Mouse (Mus musculus) MEL (cell line): ENCODE measurements around the gene Slc39a1. TPM values are rescaled to one million over a fixed set of nuclear protein-coding genes. Genes with fewer than 3 reads are reported as not detected.
A peak's percentile ranks its signal among the peaks of the same experiment; 100 is the strongest.

Experiments
- DNase-seq: peaks from one replicate; pipeline ENCODE4 v3.0.0; 2011; ENCODE audit warnings: low read depth, low spot score
- H3K27ac ChIP-seq: 2 replicates; pipeline ENCODE4 v1.5.1; 2012; ENCODE audit warnings: low read depth, mild to moderate bottlenecking, control low read depth, low read length, moderate library complexity; ENCODE audit not compliant: control insufficient read depth
- H3K27me3 ChIP-seq, 2 experiments: fragments of 150-350 bp in 1 of 2; sonication (generic) in 1 of 2; 2 replicates each; pipeline ENCODE4 v1.6.1; 2012; ENCODE audit warnings: low read length in 2 of 2, mild to moderate bottlenecking in 2 of 2, improper control_type of control experiment in 1 of 2, moderate library complexity in 1 of 2; ENCODE audit not compliant: insufficient read depth in 2 of 2, control insufficient read depth in 1 of 2
- H3K36me3 ChIP-seq, 2 experiments: 2 replicates each; pipeline ENCODE4 v1.6.1; 2012 to 2014; ENCODE audit warnings: low read length in 2 of 2, improper control_type of control experiment in 1 of 2, inconsistent platforms in 1 of 2, mild to moderate bottlenecking in 1 of 2; ENCODE audit not compliant: insufficient read depth in 2 of 2, control insufficient read depth in 1 of 2
- H3K4me1 ChIP-seq, 2 experiments: fragments of 150-350 bp in 1 of 2; sonication (generic) in 1 of 2; 2 replicates each; pipeline ENCODE4 v1.6.1; 2012; ENCODE audit warnings: low read length in 2 of 2, improper control_type of control experiment in 1 of 2, mild to moderate bottlenecking in 1 of 2; ENCODE audit not compliant: insufficient read depth in 2 of 2, control insufficient read depth in 1 of 2
- H3K4me3 ChIP-seq, 2 experiments: fragments of 150-350 bp in 1 of 2; sonication (generic) in 1 of 2; 2 replicates each; pipeline ENCODE4 v1.5.1; 2012; ENCODE audit warnings: low read depth in 2 of 2, low read length in 2 of 2, mild to moderate bottlenecking in 2 of 2, moderate library complexity in 2 of 2, control low read depth in 1 of 2, improper control_type of control experiment in 1 of 2; ENCODE audit not compliant: control insufficient read depth in 1 of 2, insufficient read depth in 1 of 2
- H3K79me2 ChIP-seq: 2 replicates; pipeline ENCODE4 v1.6.1; 2012; ENCODE audit warnings: mild to moderate bottlenecking, low read length, moderate library complexity; ENCODE audit not compliant: control insufficient read depth, poor library complexity, insufficient read depth
- H3K9ac ChIP-seq: 2 replicates; pipeline ENCODE4 v1.6.1; 2012; ENCODE audit warnings: low read depth, mild to moderate bottlenecking, control low read depth, low read length, moderate library complexity; ENCODE audit not compliant: control insufficient read depth, poor library complexity, severe bottlenecking
- H3K9me3 ChIP-seq: fragments of 150-350 bp; sonication (generic); replicated peaks from 2 replicates; pipeline ENCODE4 v1.6.1; 2012; ENCODE audit warnings: mild to moderate bottlenecking, low read length, improper control_type of control experiment, moderate library complexity; ENCODE audit not compliant: insufficient read depth
- BHLHE40 ChIP-seq: IDR thresholded peaks from 2 replicates; pipeline ENCODE4 v1.6.1; 2012; ENCODE audit warnings: low read depth, mild to moderate bottlenecking, inconsistent platforms, low read length, improper control_type of control experiment, borderline replicate concordance
- CHD1 ChIP-seq: IDR thresholded peaks from 2 replicates; pipeline ENCODE4 v1.6.1; 2012; ENCODE audit warnings: low read depth, mild to moderate bottlenecking, inconsistent platforms, low read length, improper control_type of control experiment
- ELF1 ChIP-seq: IDR thresholded peaks from 2 replicates; pipeline ENCODE4 v1.6.1; 2014; ENCODE audit warnings: low read depth, mild to moderate bottlenecking, inconsistent platforms, low read length, improper control_type of control experiment, moderate library complexity
- EP300 ChIP-seq, 2 experiments: IDR thresholded peaks; 2 replicates each; pipeline ENCODE4 v1.6.1; 2011; ENCODE audit warnings: improper control_type of control experiment in 2 of 2, low read length in 2 of 2, low read depth in 1 of 2, mild to moderate bottlenecking in 1 of 2
- ETS1 ChIP-seq: IDR thresholded peaks from 2 replicates; pipeline ENCODE4 v1.6.1; 2012; ENCODE audit warnings: low read depth, mild to moderate bottlenecking, inconsistent platforms, low read length, improper control_type of control experiment, moderate library complexity
- GATA1 ChIP-seq: IDR thresholded peaks from 2 replicates; pipeline ENCODE4 v1.6.1; 2011; ENCODE audit warnings: low read depth, low read length, improper control_type of control experiment
- HCFC1 ChIP-seq: IDR thresholded peaks from 2 replicates; pipeline ENCODE4 v1.6.1; 2012; ENCODE audit warnings: low read depth, mild to moderate bottlenecking, inconsistent platforms, low read length, improper control_type of control experiment, moderate library complexity
- KAT2A ChIP-seq: conservative IDR thresholded peaks from 2 replicates; pipeline ENCODE4 v1.6.1; 2012; ENCODE audit warnings: low read depth, low read length, improper control_type of control experiment, inconsistent platforms
- MAFK ChIP-seq: IDR thresholded peaks from 2 replicates; pipeline ENCODE4 v1.6.1; 2011; ENCODE audit warnings: low read depth, mild to moderate bottlenecking, low read length, improper control_type of control experiment, borderline replicate concordance
- MAX ChIP-seq: IDR thresholded peaks from 2 replicates; pipeline ENCODE4 v1.6.1; 2011; ENCODE audit warnings: low read length, improper control_type of control experiment
- MEF2A ChIP-seq: IDR thresholded peaks from 2 replicates; pipeline ENCODE4 v1.6.1; 2014; ENCODE audit warnings: low read depth, mild to moderate bottlenecking, inconsistent platforms, low read length, improper control_type of control experiment; ENCODE audit not compliant: poor library complexity, insufficient replicate concordance, severe bottlenecking; ENCODE audit errors: extremely low read depth
- MYC ChIP-seq: IDR thresholded peaks from 2 replicates; pipeline ENCODE4 v1.6.1; 2011; ENCODE audit warnings: low read depth, mild to moderate bottlenecking, low read length, improper control_type of control experiment, moderate library complexity
- NELFE ChIP-seq: IDR thresholded peaks from 2 replicates; pipeline ENCODE4 v1.6.1; 2011; ENCODE audit warnings: low read depth, low read length, improper control_type of control experiment
- NRF1 ChIP-seq: IDR thresholded peaks from 2 replicates; pipeline ENCODE4 v1.6.1; 2014; ENCODE audit warnings: low read depth, mild to moderate bottlenecking, inconsistent platforms, low read length, improper control_type of control experiment, moderate library complexity; ENCODE audit not compliant: poor library complexity, insufficient read depth, severe bottlenecking
- POLR2A ChIP-seq, 2 experiments: IDR thresholded peaks; 2 replicates each; pipeline ENCODE4 v1.6.1; 2011 to 2012; ENCODE audit warnings: low read length in 2 of 2, mild to moderate bottlenecking in 2 of 2, control low read depth in 1 of 2, improper control_type of control experiment in 1 of 2, low read depth in 1 of 2, moderate library complexity in 1 of 2; ENCODE audit not compliant: control insufficient read depth in 1 of 2, insufficient read depth in 1 of 2, poor library complexity in 1 of 2
- POLR2AphosphoS2 ChIP-seq: IDR thresholded peaks from 2 replicates; pipeline ENCODE4 v1.6.1; 2011; ENCODE audit warnings: low read length, improper control_type of control experiment
- POLR2AphosphoS5 ChIP-seq: IDR thresholded peaks from 2 replicates; pipeline ENCODE4 v1.6.1; 2012; ENCODE audit warnings: low read depth, borderline replicate concordance, mild to moderate bottlenecking, inconsistent platforms, low read length, moderate library complexity, mixed read lengths
- RAD21 ChIP-seq: IDR thresholded peaks from 2 replicates; pipeline ENCODE4 v1.6.1; 2011; ENCODE audit warnings: mild to moderate bottlenecking, low read depth, low read length, improper control_type of control experiment
- RCOR1 ChIP-seq: IDR thresholded peaks from 2 replicates; pipeline ENCODE4 v1.6.1; 2012; ENCODE audit warnings: low read depth, mild to moderate bottlenecking, inconsistent platforms, low read length, improper control_type of control experiment
- SIN3A ChIP-seq: IDR thresholded peaks from 2 replicates; pipeline ENCODE4 v1.6.1; 2012; ENCODE audit warnings: low read length, improper control_type of control experiment, inconsistent platforms
- SMC3 ChIP-seq: IDR thresholded peaks from 2 replicates; pipeline ENCODE4 v1.6.1; 2011; ENCODE audit warnings: low read depth, low read length, improper control_type of control experiment
- TAL1 ChIP-seq: IDR thresholded peaks from 2 replicates; pipeline ENCODE4 v1.6.1; 2012; ENCODE audit warnings: mild to moderate bottlenecking, inconsistent platforms, low read length, moderate library complexity, mixed read lengths
- TBP ChIP-seq: IDR thresholded peaks from 2 replicates; pipeline ENCODE4 v1.8.0; 2011; ENCODE audit warnings: low read depth, low read length, improper control_type of control experiment
- TCF12 ChIP-seq: IDR thresholded peaks from 2 replicates; pipeline ENCODE4 v1.6.1; 2014; ENCODE audit warnings: low read depth, mild to moderate bottlenecking, inconsistent platforms, low read length, improper control_type of control experiment, moderate library complexity
- UBTF ChIP-seq: IDR thresholded peaks from 2 replicates; pipeline ENCODE4 v1.6.1; 2012; ENCODE audit warnings: low read depth, mild to moderate bottlenecking, inconsistent platforms, low read length, improper control_type of control experiment, moderate library complexity, borderline replicate concordance; ENCODE audit not compliant: insufficient read depth
- USF1 ChIP-seq: IDR thresholded peaks from 2 replicates; pipeline ENCODE4 v1.6.1; 2014; ENCODE audit warnings: low read depth, mild to moderate bottlenecking, inconsistent platforms, low read length, improper control_type of control experiment, moderate library complexity
- USF2 ChIP-seq, 2 experiments: IDR thresholded peaks; 2 replicates each; pipeline ENCODE4 v1.6.1; 2011 to 2012; ENCODE audit warnings: improper control_type of control experiment in 2 of 2, low read length in 2 of 2, borderline replicate concordance in 1 of 2, inconsistent platforms in 1 of 2, low read depth in 1 of 2, mild to moderate bottlenecking in 1 of 2; ENCODE audit not compliant: insufficient read depth in 1 of 2
- ZC3H11A ChIP-seq: IDR thresholded peaks from 2 replicates; pipeline ENCODE4 v1.6.1; 2012; ENCODE audit warnings: low read depth, mild to moderate bottlenecking, inconsistent platforms, low read length, improper control_type of control experiment
- ZKSCAN1 ChIP-seq: IDR thresholded peaks from 2 replicates; pipeline ENCODE4 v1.6.1; 2012; ENCODE audit warnings: low read depth, mild to moderate bottlenecking, inconsistent platforms, low read length, improper control_type of control experiment, moderate library complexity
- ZMIZ1 ChIP-seq: IDR thresholded peaks from 2 replicates; pipeline ENCODE4 v1.6.1; 2012; ENCODE audit warnings: low read depth, mild to moderate bottlenecking, inconsistent platforms, low read length, improper control_type of control experiment, moderate library complexity
- ZNF384 ChIP-seq: IDR thresholded peaks from 2 replicates; pipeline ENCODE4 v1.6.1; 2012; ENCODE audit warnings: low read depth, mild to moderate bottlenecking, inconsistent platforms, low read length, improper control_type of control experiment
- polyA plus RNA-seq, 2 experiments: library from polyadenylated mRNA; stranded (reverse) in 1 of 2; unstranded in 1 of 2; fragments of >175 nt in 1 of 2; fragments of >200 nt in 1 of 2; gene quantifications; 2 replicates each; pipeline versions ENCODE4 v1.2.1 to v1.2.4; 2012; ENCODE audit warnings: low replicate concordance in 2 of 2, low read depth in 1 of 2; ENCODE audit not compliant: insufficient read length in 2 of 2, insufficient read depth in 1 of 2, missing spikeins in 1 of 2
- total RNA-seq: library from RNA; depleted of rRNA; stranded (reverse); fragments of 300-350 nt; gene quantifications from 2 replicates; pipeline ENCODE4 v1.2.3, GENCODE M21; 2012

Slc39a1 gene
- total and polyA plus RNA-seq, 3 experiments: 58.5 to 80.5 (median 61.7) TPM

- no peak for TF ChIP-seq ZC3H11A
- no peak for TF ChIP-seq USF2 (IDR thresholded peaks at IDR 0.05; ENCODE audit: borderline replicate concordance in 1 of 2, insufficient read depth in 1 of 2, low read depth in 1 of 2, low read length in 2 of 2)
- peak; percentile 77 for TF ChIP-seq CHD1
- TF ChIP-seq NELFE: no peak
- TF ChIP-seq USF1: no peak
- TF ChIP-seq, all 39 proteins: peak for 4
Measured at GRCm38 (mm10) chr3:90231075-90231474, 16.9 kb upstream of the Slc39a1 start (continued).

- Histone ChIP-seq H3K4me1 (peaks cover 7 to 10% of the 10 kb centered on the region in 2 experiments; a peak in 2 of 4 replicates), H3K9me3 (no peaks in the 10 kb centered on the region), H3K79me2 (peaks cover 14% of the 10 kb centered on the region), H3K4me3 (peak within 1 kb of the TSS; percentile 66 to 79), H3K27me3 (no peaks in the 10 kb centered on the region), H3K27ac (peak within 1 kb of the TSS; percentile 80), H3K9ac (peak within 1 kb of the TSS; percentile 83), H3K36me3 (peaks cover 2 to 14% of the 10 kb centered on the region in 2 experiments; a peak in 3 of 4 replicates)
- peak; percentile 99 for DNase-seq
- no peak for TF ChIP-seq RAD21
- TF ChIP-seq ELF1: peak; percentile 97
- no peak for TF ChIP-seq GATA1
- peak; percentile 98 for TF ChIP-seq ZMIZ1
- no peak for TF ChIP-seq RCOR1
- no peak for TF ChIP-seq ZC3H11A
- peak; percentile 97 to 99; a peak in 3 of 4 replicates for TF ChIP-seq POLR2A (IDR thresholded peaks at IDR 0.05; ENCODE audit: control insufficient read depth in 1 of 2, insufficient read depth in 1 of 2, low read depth in 1 of 2, low read length in 2 of 2, poor library complexity in 1 of 2)
- peak; percentile 94; the same call in 1 of the 2 replicates for TF ChIP-seq POLR2AphosphoS2
- peak; percentile 80; the same call in 1 of the 2 replicates for TF ChIP-seq MAX
- no peak for TF ChIP-seq TAL1
- peak; percentile 99 for TF ChIP-seq BHLHE40
- TF ChIP-seq TBP: peak; percentile 89
- TF ChIP-seq MYC: peak; percentile 88
- TF ChIP-seq ZNF384: no peak
- 0 out of 4 replicates have a peak, but pooled peaks of 1 of the 2 experiments have one; percentile 2 for TF ChIP-seq EP300 (IDR thresholded peaks at IDR 0.05; ENCODE audit: low read depth in 1 of 2, low read length in 2 of 2)
- TF ChIP-seq ETS1: peak; percentile 83
- no peak for TF ChIP-seq ZKSCAN1
- TF ChIP-seq HCFC1: peak; percentile 98
- TF ChIP-seq UBTF: peak; percentile 77; the same call in 1 of the 2 replicates
- peak; percentile 98 for TF ChIP-seq NRF1
- TF ChIP-seq CHD1: no peak
- no peak for TF ChIP-seq MAFK
- TF ChIP-seq SMC3: no peak
- peak; percentile 98 for TF ChIP-seq USF1
- peak; percentile 99 for TF ChIP-seq SIN3A
- peak; percentile 88 for TF ChIP-seq NELFE
- TF ChIP-seq MEF2A: no peak
- TF ChIP-seq POLR2AphosphoS5: peak; percentile 35; the same call in 1 of the 2 replicates
- peak; percentile 87 for TF ChIP-seq TCF12
- peak; percentile 99 for TF ChIP-seq KAT2A
Measured at GRCm38 (mm10) chr3:90231507-90232333, 16.3 kb upstream of the Slc39a1 start, which contains the start of gene Jtb. Gene Jtb (plus strand): TSS chr3:90231597.
